Mouse (Mus musculus): ENCODE data around the gene Cped1. TPM values are rescaled to one million over a fixed set of nuclear protein-coding genes. Genes with fewer than 3 reads are reported as not detected.
"Not testable (repeated sequence)": the region's sequence is repeated elsewhere in the genome, so short reads cannot be mapped to it uniquely, and the experiment has no call there.

Gene Cped1
- polyA plus RNA-seq, 1 experiment from 2014 or later = 30.3 TPM

DNA sequence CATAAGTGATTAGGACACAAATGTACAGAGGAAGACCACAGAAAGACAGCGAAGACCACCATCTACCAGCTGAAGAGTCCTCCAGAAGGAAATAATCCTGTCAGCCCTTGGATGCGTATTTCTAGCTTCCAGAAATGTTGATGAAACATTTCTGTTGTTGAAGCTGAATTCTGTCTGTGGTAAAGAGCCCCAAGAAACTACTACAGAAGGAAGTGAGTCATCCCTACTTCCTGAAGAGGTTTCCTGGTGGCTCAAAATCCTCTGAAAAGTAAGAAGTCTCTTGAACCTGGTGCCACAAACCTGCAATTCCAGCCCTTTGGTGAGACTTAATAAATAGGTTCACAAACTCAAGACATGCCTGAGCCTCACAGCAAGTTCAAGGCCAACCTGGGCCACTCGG lies 245.5 kb downstream of the Cped1 start:
- H3K4me3 ChIP-seq (replicated peaks) = no peak overlapping the region
- 84% methylated on average over 3 of the region's 3 CpGs for WGBS

GRCm38 (mm10) chr6:22233517-22233916 lies 247.8 kb downstream of the Cped1 start:
- Histone ChIP-seq H3K9me3 (replicated peaks) (no peaks in the 10 kb centered on the region), H3K9ac (no peak overlapping the region), H3K27ac (replicated peaks) (no peak overlapping the region), H3K4me2 (replicated peaks) (no peak overlapping the region), H3K4me1 (no peaks in the 10 kb centered on the region), H3K4me3 (replicated peaks) (no peak overlapping the region), H3K27me3 (no peaks in the 10 kb centered on the region), H3K36me3 (no peaks in the 10 kb centered on the region; the same call in 1 of the 2 replicates)
- ATAC-seq (ENCODE audit: insufficient number of reproducible peaks, low FRiP score, low TSS enrichment, low read depth) = no peak
- WGBS = 42% methylated on average over 6 of the region's 6 CpGs

More for the DNA sequence above, 245.5 kb downstream of the Cped1 start:
- H3K4me1 ChIP-seq = no peaks in the 10 kb centered on the region
- H3K36me3 ChIP-seq = no peaks in the 10 kb centered on the region
- no peak overlapping the region for H3K9ac ChIP-seq
- no peak overlapping the region for H3K4me2 ChIP-seq (replicated peaks)
- H3K27ac ChIP-seq (replicated peaks) = no peak overlapping the region
- no peak for ATAC-seq (ENCODE audit: insufficient number of reproducible peaks, low FRiP score, low TSS enrichment, low read depth)
- no peaks in the 10 kb centered on the region for H3K9me3 ChIP-seq (replicated peaks)
- no peaks in the 10 kb centered on the region for H3K27me3 ChIP-seq

DNA sequence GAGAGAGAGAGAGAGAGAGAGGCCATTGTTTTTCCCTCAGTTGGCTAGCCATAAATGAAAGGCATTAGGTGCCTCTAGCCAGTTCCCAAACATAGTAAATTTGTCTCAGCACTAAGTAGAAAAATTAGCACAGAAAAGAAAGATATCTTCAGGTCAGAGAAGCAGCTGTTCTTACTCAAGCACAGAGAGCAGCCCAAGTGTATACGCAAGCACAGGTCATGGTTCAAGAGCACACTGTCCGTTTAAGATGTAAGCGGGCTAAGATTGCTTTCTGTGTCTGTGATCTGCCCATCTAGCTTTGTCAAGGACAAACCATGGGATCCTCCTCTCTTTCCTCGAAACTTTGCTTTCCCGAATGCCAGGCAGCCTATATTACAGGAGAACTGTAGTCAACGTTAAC lies 249.4 kb downstream of the Cped1 start:
- no peak overlapping the region for H3K4me2 ChIP-seq (replicated peaks)
- 82% methylated on average over 6 of the region's 6 CpGs for whole genome bisulfite sequencing
- no peaks in the 10 kb centered on the region; the same call in 1 of the 2 replicates for H3K36me3 ChIP-seq
- H3K4me1 ChIP-seq = no peaks in the 10 kb centered on the region
- no peak for ATAC-seq (ENCODE audit: insufficient number of reproducible peaks, low FRiP score, low TSS enrichment, low read depth)
- H3K27ac ChIP-seq (replicated peaks) = no peak overlapping the region
- H3K9me3 ChIP-seq (replicated peaks) = no peaks in the 10 kb centered on the region
- no peaks in the 10 kb centered on the region for H3K27me3 ChIP-seq
- no peak overlapping the region for H3K9ac ChIP-seq
- H3K4me3 ChIP-seq (replicated peaks) = no peak overlapping the region

DNA sequence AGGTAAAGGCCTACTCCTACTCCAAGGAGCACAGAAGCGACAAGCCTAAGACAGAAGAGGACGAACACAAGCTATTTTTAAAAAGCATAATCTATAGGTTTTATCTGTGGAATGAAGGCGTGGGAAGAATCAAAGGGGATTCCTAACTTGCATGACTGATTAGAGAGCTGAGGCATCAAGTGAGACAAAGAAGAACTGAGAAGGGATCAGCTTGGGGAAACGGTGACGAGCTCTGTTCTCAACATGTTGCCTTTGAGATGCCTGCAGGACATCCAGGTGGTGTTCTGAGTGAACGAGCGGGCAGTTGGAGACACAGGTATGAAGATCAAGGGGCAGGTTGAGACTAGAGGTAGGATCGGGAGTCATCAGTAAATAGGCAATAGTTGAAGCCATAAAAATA lies 257.6 kb downstream of the Cped1 start:
- 62% methylated on average over 8 of the region's 8 CpGs for WGBS
- no peak overlapping the region for H3K4me3 ChIP-seq (replicated peaks)
- H3K4me2 ChIP-seq (replicated peaks) = no peak overlapping the region
- ATAC-seq (ENCODE audit: insufficient number of reproducible peaks, low FRiP score, low TSS enrichment, low read depth) = no peak
- no peaks in the 10 kb centered on the region for H3K9me3 ChIP-seq (replicated peaks)
- no peaks in the 10 kb centered on the region for H3K4me1 ChIP-seq
- H3K9ac ChIP-seq = no peak overlapping the region
- H3K27me3 ChIP-seq = no peaks in the 10 kb centered on the region
- H3K27ac ChIP-seq (replicated peaks) = no peak overlapping the region
- H3K36me3 ChIP-seq = no peaks in the 10 kb centered on the region

GRCm38 (mm10) chr6:22246696-22247095 lies 261.0 kb downstream of the Cped1 start:
- WGBS = 89% methylated on average over 2 of the region's 2 CpGs
- H3K9me3 ChIP-seq (replicated peaks) = no peaks in the 10 kb centered on the region
- no peaks in the 10 kb centered on the region for H3K36me3 ChIP-seq
- H3K4me3 ChIP-seq (replicated peaks) = no peak overlapping the region
- no peak overlapping the region for H3K9ac ChIP-seq
- H3K27me3 ChIP-seq = no peaks in the 10 kb centered on the region
- H3K4me1 ChIP-seq = no peaks in the 10 kb centered on the region
- no peak for ATAC-seq (ENCODE audit: insufficient number of reproducible peaks, low FRiP score, low TSS enrichment, low read depth)
- no peak overlapping the region for H3K27ac ChIP-seq (replicated peaks)
- H3K4me2 ChIP-seq (replicated peaks) = no peak overlapping the region

- WGBS = 86% methylated on average over 4 of the region's 4 CpGs
- H3K9me3 ChIP-seq (replicated peaks) = no peaks in the 10 kb centered on the region
- peaks cover 5% of the 10 kb centered on the region; the same call in 1 of the 2 replicates for H3K36me3 ChIP-seq
- H3K4me3 ChIP-seq (replicated peaks) = no peak overlapping the region
- no peak overlapping the region for H3K9ac ChIP-seq
- no peak overlapping the region for H3K4me2 ChIP-seq (replicated peaks)
- H3K4me1 ChIP-seq = no peaks in the 10 kb centered on the region
- H3K27me3 ChIP-seq = no peaks in the 10 kb centered on the region
- no peak overlapping the region for H3K27ac ChIP-seq (replicated peaks)
- ATAC-seq (ENCODE audit: insufficient number of reproducible peaks, low FRiP score, low TSS enrichment, low read depth) = no peak
These were observed 273.1 kb downstream of the Cped1 start for GRCm38 (mm10) chr6:22258784-22259183.

DNA sequence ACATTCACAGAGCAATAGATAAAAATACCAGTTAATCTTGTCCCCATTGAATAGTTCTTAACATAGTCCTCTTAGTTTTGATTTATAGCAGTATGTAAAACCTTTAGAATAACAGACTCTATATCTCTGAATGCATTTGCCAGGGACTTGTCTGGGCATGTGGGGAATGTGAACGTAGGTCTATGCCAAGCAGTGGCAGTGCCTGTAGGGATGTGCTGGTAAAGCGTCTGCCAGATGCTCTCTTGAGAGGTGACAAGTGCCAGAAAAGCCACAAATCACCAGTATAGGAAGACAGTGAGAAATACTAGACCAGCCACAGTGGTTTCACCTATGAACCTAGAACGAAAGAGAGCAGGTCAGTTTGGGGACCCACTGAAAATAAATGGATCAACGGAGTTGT lies 276.8 kb downstream of the Cped1 start:
- 62% methylated on average over 4 of the region's 4 CpGs for WGBS

GRCm38 (mm10) chr6:22264094-22264493 lies 278.4 kb downstream of the Cped1 start:
- H3K9me3 ChIP-seq (replicated peaks); H3K27me3 ChIP-seq; H3K4me2 ChIP-seq (replicated peaks); H3K36me3 ChIP-seq; ATAC-seq (ENCODE audit: insufficient number of reproducible peaks, low FRiP score, low TSS enrichment, low read depth); H3K9ac ChIP-seq; H3K4me3 ChIP-seq (replicated peaks); H3K27ac ChIP-seq (replicated peaks); H3K4me1 ChIP-seq: not testable (repeated sequence)
- WGBS = 85% methylated on average over 8 of the region's 8 CpGs

More for the DNA sequence above, 276.8 kb downstream of the Cped1 start:
- no peak for ATAC-seq (ENCODE audit: insufficient number of reproducible peaks, low FRiP score, low TSS enrichment, low read depth)
- no peak overlapping the region for H3K27ac ChIP-seq (replicated peaks)
- H3K4me3 ChIP-seq (replicated peaks) = no peak overlapping the region
- no peaks in the 10 kb centered on the region for H3K36me3 ChIP-seq
- no peak overlapping the region for H3K9ac ChIP-seq
- H3K9me3 ChIP-seq (replicated peaks) = no peaks in the 10 kb centered on the region
- H3K4me2 ChIP-seq (replicated peaks) = no peak overlapping the region
- no peaks in the 10 kb centered on the region for H3K4me1 ChIP-seq
- no peaks in the 10 kb centered on the region for H3K27me3 ChIP-seq

GRCm38 (mm10) chr6:22266018-22266417 lies 280.3 kb downstream of the Cped1 start:
- 80% methylated on average over 4 of the region's 4 CpGs for WGBS
- H3K4me2 ChIP-seq (replicated peaks) = no peak overlapping the region
- H3K4me3 ChIP-seq (replicated peaks) = no peak overlapping the region
- H3K9ac ChIP-seq = no peak overlapping the region
- ATAC-seq (ENCODE audit: insufficient number of reproducible peaks, low FRiP score, low TSS enrichment, low read depth) = no peak
- H3K9me3 ChIP-seq (replicated peaks) = no peaks in the 10 kb centered on the region
- no peaks in the 10 kb centered on the region for H3K36me3 ChIP-seq
- H3K27ac ChIP-seq (replicated peaks) = no peak overlapping the region
- no peaks in the 10 kb centered on the region for H3K4me1 ChIP-seq
- no peaks in the 10 kb centered on the region for H3K27me3 ChIP-seq

DNA sequence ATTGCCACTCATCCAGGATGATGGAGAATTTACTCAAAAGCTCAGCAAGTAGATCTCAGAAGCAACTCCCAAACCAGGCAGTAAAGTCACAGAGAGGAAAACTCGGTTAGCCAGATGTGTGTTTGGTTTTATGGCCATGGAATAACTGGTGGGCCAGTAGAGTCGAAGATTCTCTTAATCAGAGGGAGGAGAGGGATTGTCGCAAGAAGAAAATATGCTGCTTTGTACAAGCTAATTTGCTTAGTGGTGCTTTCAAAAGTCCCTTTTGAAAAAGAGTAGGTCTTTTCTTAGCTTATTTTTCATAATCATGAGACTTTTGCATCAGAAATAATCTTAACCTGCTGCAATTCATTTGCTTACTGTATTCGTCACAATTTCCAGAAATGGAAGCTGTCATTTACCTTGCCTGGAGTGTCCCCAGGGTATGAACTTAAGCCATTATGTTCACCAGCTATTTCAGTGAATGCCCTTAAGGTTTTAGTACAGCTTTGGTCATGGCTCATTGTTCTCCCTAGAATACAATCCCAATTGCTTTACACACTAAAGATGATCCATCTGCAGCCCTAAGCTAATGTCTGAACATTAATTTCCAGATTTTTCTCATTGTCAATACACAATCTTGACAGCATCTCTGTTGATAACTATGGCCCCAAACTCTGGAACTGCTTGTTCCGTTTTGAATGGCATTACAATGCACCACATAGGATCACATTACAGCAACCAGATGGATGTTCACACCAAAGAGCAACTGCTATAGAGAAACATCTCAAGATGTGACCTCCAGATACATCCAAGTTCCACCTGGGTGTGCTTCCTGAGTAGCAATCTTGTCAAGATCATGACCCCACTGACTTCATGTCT lies 282.3 kb downstream of the Cped1 start:
- Histone ChIP-seq H3K4me3 (replicated peaks) (no peak overlapping the region), H3K9me3 (replicated peaks) (no peaks in the 10 kb centered on the region), H3K36me3 (no peaks in the 10 kb centered on the region), H3K4me1 (no peaks in the 10 kb centered on the region), H3K27me3 (no peaks in the 10 kb centered on the region), H3K4me2 (replicated peaks) (no peak overlapping the region), H3K27ac (replicated peaks) (no peak overlapping the region), H3K9ac (no peak overlapping the region)
- no peak for ATAC-seq (ENCODE audit: insufficient number of reproducible peaks, low FRiP score, low TSS enrichment, low read depth)
- 67% methylated on average over 5 of the region's 5 CpGs for WGBS

DNA sequence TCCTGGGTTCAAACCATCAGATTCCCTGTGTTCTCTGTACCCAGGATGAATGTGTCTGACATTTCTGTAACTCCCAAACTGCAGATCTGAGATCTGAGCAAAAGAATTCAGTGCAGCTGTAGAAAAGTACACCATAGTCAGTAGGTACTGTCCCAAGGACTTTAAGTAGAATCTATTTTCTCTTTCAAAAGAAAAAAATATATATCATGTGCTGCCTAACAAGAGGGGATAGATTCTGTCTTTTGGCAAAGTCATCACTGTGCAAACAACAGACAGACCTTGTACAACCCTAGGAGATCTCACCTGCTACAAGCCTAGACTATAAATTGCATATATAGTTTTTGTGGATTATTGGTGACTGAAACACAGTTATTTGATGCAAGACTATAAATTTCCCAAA lies 283.0 kb downstream of the Cped1 start:
- no peak overlapping the region for H3K9ac ChIP-seq
- H3K9me3 ChIP-seq (replicated peaks) = no peaks in the 10 kb centered on the region
- no peaks in the 10 kb centered on the region for H3K27me3 ChIP-seq
- no peaks in the 10 kb centered on the region for H3K36me3 ChIP-seq
- H3K4me2 ChIP-seq (replicated peaks) = no peak overlapping the region
- no peaks in the 10 kb centered on the region for H3K4me1 ChIP-seq
- no peak for ATAC-seq (ENCODE audit: insufficient number of reproducible peaks, low FRiP score, low TSS enrichment, low read depth)
- no peak overlapping the region for H3K27ac ChIP-seq (replicated peaks)
- no peak overlapping the region for H3K4me3 ChIP-seq (replicated peaks)

Measured in embryonic facial prominence, embryonic 15.5 days (tissue).